Mouse (Mus musculus) cerebellum, adult 2 months (tissue): ENCODE measurements around the gene Slc25a53.

Source experiments
- CTCF ChIP-seq: fragments of 200-500 bp; IDR thresholded peaks from 2 replicates; pipeline ENCODE4 v1.5.1; 2011; ENCODE audit warnings: low read depth, mild to moderate bottlenecking, control low read depth, low read length, moderate library complexity, borderline replicate concordance; ENCODE audit not compliant: insufficient read depth
- POLR2A ChIP-seq: fragments of 200-500 bp; IDR thresholded peaks from 2 replicates; pipeline ENCODE4 v1.6.1; 2011; ENCODE audit warnings: low read length, control low read depth, borderline replicate concordance; ENCODE audit not compliant: insufficient read depth

GRCm38 (mm10) chrX:137049060-137049424 lies 10.9 kb upstream of the Slc25a53 start:
- TF ChIP-seq POLR2A = no peak
- TF ChIP-seq CTCF = no peak
